Mouse (Mus musculus) liver, postnatal 0 days (tissue): ENCODE results near the gene Crnkl1. TPM values are rescaled to one million over a fixed set of nuclear protein-coding genes. Genes with fewer than 3 reads are reported as not detected.

Source experiments
- ATAC-seq: fragments of 200-750 bp; cut with Nextera tagmentation; 2 replicates; pipeline ENCODE4 v1.8.0; 2017; ENCODE audit warnings: mild to moderate bottlenecking, moderate library complexity
- DNase-seq: peaks from one replicate; pipeline ENCODE4 v3.0.0-alpha.2; 2016
- H3K27ac ChIP-seq: fragments of 300-500 bp; sonication (generic); 2 replicates; pipeline ENCODE4 v1.5.1; 2014; ENCODE audit warnings: antibody characterized with exemption, moderate library complexity, mild to moderate bottlenecking, low read depth
- H3K27me3 ChIP-seq: fragments of 300-500 bp; sonication (generic); 2 replicates; pipeline ENCODE4 v1.6.1; 2014; ENCODE audit warnings: low read length, control low read depth, mixed read lengths; ENCODE audit not compliant: insufficient read depth
- H3K36me3 ChIP-seq: fragments of 300-500 bp; sonication (generic); replicated peaks from 2 replicates; pipeline ENCODE4 v1.6.1; 2014; ENCODE audit warnings: mild to moderate bottlenecking, control low read depth, low read length, moderate library complexity, mixed read lengths; ENCODE audit not compliant: insufficient read depth
- H3K4me1 ChIP-seq: fragments of 300-500 bp; sonication (generic); 2 replicates; pipeline ENCODE4 v1.6.1; 2014; ENCODE audit warnings: antibody characterized with exemption, mild to moderate bottlenecking, control low read depth; ENCODE audit not compliant: insufficient read depth
- H3K4me2 ChIP-seq: fragments of 300-500 bp; sonication (generic); 2 replicates; pipeline ENCODE4 v1.6.1; 2014; ENCODE audit warnings: low read depth, mild to moderate bottlenecking, low read length, moderate library complexity, mixed read lengths
- H3K4me3 ChIP-seq: fragments of 300-500 bp; sonication (generic); 2 replicates; pipeline ENCODE4 v1.5.1; 2014; ENCODE audit warnings: low read depth, low read length
- H3K9ac ChIP-seq: fragments of 300-500 bp; sonication (generic); replicated peaks from 2 replicates; pipeline ENCODE4 v1.6.1; 2014; ENCODE audit warnings: mild to moderate bottlenecking, moderate library complexity
- H3K9me3 ChIP-seq: fragments of 300-500 bp; sonication (generic); 2 replicates; pipeline ENCODE4 v1.6.1; 2016; ENCODE audit warnings: mild to moderate bottlenecking, control low read depth, low read length, mixed read lengths
- CTCF ChIP-seq: sonication (generic); IDR thresholded peaks from 2 replicates; pipeline ENCODE4 v1.5.1; 2016; ENCODE audit warnings: antibody characterized with exemption, low read depth
- EP300 ChIP-seq: IDR thresholded peaks from 2 replicates; pipeline ENCODE4 v1.6.1; 2016; ENCODE audit warnings: antibody characterized with exemption, low read depth, mild to moderate bottlenecking
- whole genome bisulfite sequencing: fragments of 180-500 bp; shearing (Covaris S2); extraction: QIAGEN DNeasy Blood & Tissue Kit; methylation state at CpG from one replicate; pipeline ENCODE4 v1.1.7; 2014; ENCODE audit not compliant: insufficient replicate concordance; 5-methylcytosine and 5-hydroxymethylcytosine counted together
- polyA plus RNA-seq: library from polyadenylated mRNA; unstranded; fragments of >200 nt; fragmentation: Nextera tagmentation; extraction: Ambion mirVana; gene quantifications from 2 replicates; pipeline ENCODE4 v1.2.1, GENCODE M21; 2015

Gene Crnkl1
- polyA plus RNA-seq, result 9.7 and 10.7 TPM in 2 replicates

- no peak for TF ChIP-seq EP300
- peak within 1 kb of the TSS; percentile 63; the same call in 1 of the 2 replicates for H3K27ac ChIP-seq
- no peaks in the 10 kb centered on the region for H3K27me3 ChIP-seq
- DNase-seq, result peak; percentile 94
- no peaks in the 10 kb centered on the region for H3K9me3 ChIP-seq
- H3K4me2 ChIP-seq, result peak within 1 kb of the TSS; percentile 87
- H3K4me3 ChIP-seq, result peak within 1 kb of the TSS; percentile 87
- peak; percentile 99 for ATAC-seq
- under 1% methylated on average over 61 of the region's 61 CpGs for WGBS
- H3K36me3 ChIP-seq, result peaks cover 22% of the 10 kb centered on the region
- peaks cover 8% of the 10 kb centered on the region for H3K4me1 ChIP-seq
- peak within 1 kb of the TSS; percentile 90 for H3K9ac ChIP-seq
These were observed at the start of gene Crnkl1, which contains the start of gene Cfap61 for GRCm38 (mm10) chr2:145934339-145935231. Crnkl1 (minus strand) TSS chr2:145935014. Cfap61 (plus strand) TSS chr2:145934784.

GRCm38 (mm10) chr2:145982317-145983045 is 47.7 kb upstream of the Crnkl1 start:
- DNase-seq (no peak), ATAC-seq (no peak)
- TF ChIP-seq EP300, result no peak
- TF ChIP-seq CTCF, result no peak
- H3K27ac ChIP-seq, result no peak overlapping the region
- no peaks in the 10 kb centered on the region for H3K27me3 ChIP-seq
- no peak overlapping the region for H3K4me3 ChIP-seq
- no peak overlapping the region for H3K9ac ChIP-seq
- no peak overlapping the region for H3K4me2 ChIP-seq
- no peaks in the 10 kb centered on the region for H3K36me3 ChIP-seq
- H3K9me3 ChIP-seq, result no peaks in the 10 kb centered on the region
- no peaks in the 10 kb centered on the region for H3K4me1 ChIP-seq
- WGBS, result 64% methylated on average over 9 of the region's 9 CpGs

- H3K4me2 ChIP-seq, result no peak overlapping the region
- DNase-seq (no peak), ATAC-seq (no peak)
- no peaks in the 10 kb centered on the region for H3K36me3 ChIP-seq
- H3K9me3 ChIP-seq, result no peaks in the 10 kb centered on the region
- H3K4me1 ChIP-seq, result no peaks in the 10 kb centered on the region
- no peak overlapping the region for H3K9ac ChIP-seq
- TF ChIP-seq EP300, result no peak
- TF ChIP-seq CTCF, result no peak
- H3K27me3 ChIP-seq, result no peaks in the 10 kb centered on the region
- no peak overlapping the region for H3K4me3 ChIP-seq
- WGBS, result 71% methylated on average over 6 of the region's 6 CpGs
- no peak overlapping the region for H3K27ac ChIP-seq
These were observed 46.9 kb upstream of the Crnkl1 start for GRCm38 (mm10) chr2:145981699-145982112.

- H3K36me3 ChIP-seq, result no peaks in the 10 kb centered on the region
- no peak overlapping the region for H3K4me3 ChIP-seq
- H3K27me3 ChIP-seq, result no peaks in the 10 kb centered on the region
- no peak overlapping the region for H3K4me2 ChIP-seq
- no peaks in the 10 kb centered on the region for H3K4me1 ChIP-seq
- ATAC-seq, result no peak
- H3K9ac ChIP-seq, result no peak overlapping the region
- TF ChIP-seq CTCF, result no peak
- no peak for TF ChIP-seq EP300
- no peak for DNase-seq
- H3K9me3 ChIP-seq, result no peaks in the 10 kb centered on the region; the same call in 1 of the 2 replicates
- 68% methylated on average over 9 of the region's 9 CpGs for WGBS
- H3K27ac ChIP-seq, result no peak overlapping the region
These were observed 46.1 kb upstream of the Crnkl1 start for GRCm38 (mm10) chr2:145980881-145981280.

- DNase-seq (no peak), ATAC-seq (no peak)
- Histone ChIP-seq H3K4me2 (no peak overlapping the region), H3K9ac (no peak overlapping the region), H3K4me1 (no peaks in the 10 kb centered on the region), H3K4me3 (no peak overlapping the region), H3K36me3 (no peaks in the 10 kb centered on the region), H3K9me3 (no peaks in the 10 kb centered on the region; the same call in 1 of the 2 replicates), H3K27me3 (no peaks in the 10 kb centered on the region), H3K27ac (no peak overlapping the region)
- TF ChIP-seq CTCF (no peak), EP300 (no peak)
- 79% methylated on average over 4 of the region's 4 CpGs for WGBS
These were observed 44.8 kb upstream of the Crnkl1 start for GRCm38 (mm10) chr2:145979616-145980015.

GRCm38 (mm10) chr2:145972571-145972970 is 37.8 kb upstream of the Crnkl1 start:
- no peak overlapping the region for H3K4me3 ChIP-seq
- H3K9me3 ChIP-seq, result no peaks in the 10 kb centered on the region; the same call in 1 of the 2 replicates
- no peak for TF ChIP-seq CTCF
- TF ChIP-seq EP300, result no peak
- H3K4me1 ChIP-seq, result no peaks in the 10 kb centered on the region
- ATAC-seq (no peak), DNase-seq (no peak)
- H3K36me3 ChIP-seq, result no peaks in the 10 kb centered on the region
- H3K9ac ChIP-seq, result no peak overlapping the region
- 87% methylated on average over 4 of the region's 4 CpGs for WGBS
- no peaks in the 10 kb centered on the region for H3K27me3 ChIP-seq
- no peak overlapping the region for H3K4me2 ChIP-seq
- no peak overlapping the region for H3K27ac ChIP-seq
